Mouse (Mus musculus) kidney, embryonic 16.5 days (tissue): ENCODE measurements around the gene Rnf216. TPM values are rescaled to one million over a fixed set of nuclear protein-coding genes. Genes with fewer than 3 reads are reported as not detected.

Experiments
- ATAC-seq: fragments of 200-750 bp; cut with Nextera tagmentation; 2 replicates; pipeline ENCODE4 v1.8.0; 2017; ENCODE audit warnings: moderate TSS enrichment; ENCODE audit not compliant: low FRiP score, low TSS enrichment
- H3K27ac ChIP-seq: fragments of 300-500 bp; sonication (generic); 2 replicates; pipeline ENCODE4 v1.5.1; 2014; ENCODE audit warnings: low read length
- H3K27me3 ChIP-seq: fragments of 300-500 bp; sonication (generic); 2 replicates; pipeline ENCODE4 v1.6.1; 2014; ENCODE audit warnings: low read length, control low read depth, mixed read lengths; ENCODE audit not compliant: insufficient read depth
- H3K36me3 ChIP-seq: fragments of 300-500 bp; sonication (generic); 2 replicates; pipeline ENCODE4 v1.6.1; 2014; ENCODE audit warnings: low read length, control low read depth, mixed read lengths; ENCODE audit not compliant: insufficient read depth
- H3K4me1 ChIP-seq: fragments of 300-500 bp; sonication (generic); 2 replicates; pipeline ENCODE4 v1.6.1; 2014; ENCODE audit warnings: low read length, control low read depth, mixed read lengths; ENCODE audit not compliant: insufficient read depth
- H3K4me2 ChIP-seq: fragments of 300-500 bp; sonication (generic); replicated peaks from 2 replicates; pipeline ENCODE4 v1.6.1; 2014; ENCODE audit warnings: low read depth, low read length
- H3K4me3 ChIP-seq: fragments of 300-500 bp; sonication (generic); 2 replicates; pipeline ENCODE4 v1.5.1; 2014; ENCODE audit warnings: mild to moderate bottlenecking, low read length
- H3K9ac ChIP-seq: fragments of 300-500 bp; sonication (generic); replicated peaks from 2 replicates; pipeline ENCODE4 v1.6.1; 2014; ENCODE audit warnings: low read length
- H3K9me3 ChIP-seq: fragments of 300-500 bp; sonication (generic); 2 replicates; pipeline ENCODE4 v1.6.1; 2016; ENCODE audit warnings: low read length, control low read depth
- WGBS: fragments of 180-500 bp; shearing (Covaris S2); extraction: QIAGEN DNeasy Blood & Tissue Kit; methylation state at CpG from one replicate; pipeline ENCODE4 v1.1.7; 2014; 5-methylcytosine and 5-hydroxymethylcytosine counted together
- polyA plus RNA-seq: library from polyadenylated mRNA; unstranded; fragments of >200 nt; fragmentation: Nextera tagmentation; extraction: Ambion mirVana; gene quantifications from 2 replicates; pipeline ENCODE4 v1.2.1, GENCODE M21; 2015

The Rnf216 gene
- polyA plus RNA-seq, result 39.4 and 46.2 TPM in 2 replicates

DNA sequence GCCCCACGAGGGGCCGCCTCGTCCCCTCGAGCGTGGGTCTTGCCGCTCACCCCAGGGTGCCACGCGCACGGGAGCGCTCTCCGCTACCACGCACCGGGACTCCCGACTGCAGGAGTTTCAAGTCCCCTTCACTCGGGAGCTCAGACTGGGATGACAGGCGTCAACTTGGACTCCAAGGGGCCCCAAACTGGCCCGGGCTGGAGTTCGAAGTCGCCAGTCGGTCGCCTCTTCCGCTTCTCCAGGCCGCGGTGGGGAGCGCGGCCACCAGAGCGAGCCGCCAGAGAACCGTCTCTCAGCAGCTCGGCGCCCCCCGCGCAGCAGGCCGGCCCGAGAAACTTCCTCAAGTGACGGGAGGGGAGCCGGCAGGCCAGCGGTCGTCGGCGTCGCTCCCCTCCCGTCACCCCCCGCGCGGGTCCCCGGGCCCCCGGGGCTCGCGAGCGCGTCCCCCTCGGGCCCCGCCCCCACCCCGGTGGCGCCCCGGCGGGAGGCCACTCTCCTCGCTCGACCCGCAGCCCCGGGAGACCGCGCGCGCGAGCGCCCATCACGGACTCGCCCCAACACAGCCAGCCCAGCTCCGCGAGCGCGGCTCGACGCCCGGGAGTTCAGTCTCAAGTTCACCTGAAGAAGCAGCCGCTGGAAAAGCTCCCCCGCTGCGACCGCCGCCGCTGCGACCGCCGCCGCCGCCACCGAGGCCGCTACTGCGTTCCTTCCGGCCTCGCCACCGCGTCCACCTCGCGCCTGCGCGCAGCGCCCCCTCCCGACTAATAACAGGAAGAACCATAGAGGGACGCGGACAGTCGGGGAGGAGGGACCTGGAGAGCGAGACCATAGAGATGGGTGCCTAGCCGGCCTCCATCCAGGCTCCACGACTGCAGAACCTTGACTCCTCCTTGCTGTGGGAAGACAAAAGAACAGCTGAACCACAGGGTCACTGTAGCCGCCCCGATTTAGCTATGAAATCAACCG, at the start of gene Rnf216:
Gene Rnf216 (minus strand): TSS at position 714 of the 966 bp plus-strand sequence.
- Histone ChIP-seq H3K4me3 (peak within 1 kb of the TSS; percentile 81), H3K9ac (peak within 1 kb of the TSS; percentile 89), H3K9me3 (0 out of 2 replicates have a peak, but pooled peaks cover 2% of the 10 kb centered on the region), H3K27me3 (no peaks in the 10 kb centered on the region), H3K4me1 (peaks cover 9% of the 10 kb centered on the region), H3K27ac (peak within 1 kb of the TSS; percentile 91), H3K4me2 (peak within 1 kb of the TSS; percentile 88), H3K36me3 (no peaks in the 10 kb centered on the region)
- 1% methylated on average over 106 of the region's 110 CpGs for WGBS
- ATAC-seq, result peak; percentile 96

DNA sequence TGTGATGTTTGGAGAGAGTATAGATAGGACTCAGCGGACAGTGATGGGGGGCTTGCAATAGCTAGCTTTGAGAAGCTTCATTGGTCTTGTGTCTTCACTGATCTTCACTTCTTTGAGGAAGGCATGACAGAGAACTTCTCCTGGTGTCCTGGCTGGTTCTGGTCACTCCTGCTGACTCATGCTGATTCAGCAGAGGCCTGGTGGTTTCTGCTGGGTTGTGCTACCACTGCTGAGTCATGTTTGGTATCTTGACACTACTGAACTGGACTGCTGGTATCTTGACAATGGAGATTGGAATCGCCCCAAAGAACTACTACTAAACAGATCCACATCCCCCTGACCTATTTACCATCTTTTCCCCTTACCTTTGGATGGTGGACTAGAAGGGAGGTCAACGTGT, 42.7 kb upstream of the Rnf216 start:
- 88% methylated on average over 3 of the region's 3 CpGs for WGBS
- ATAC-seq, result no peak
- H3K27ac ChIP-seq, result no peak overlapping the region

DNA sequence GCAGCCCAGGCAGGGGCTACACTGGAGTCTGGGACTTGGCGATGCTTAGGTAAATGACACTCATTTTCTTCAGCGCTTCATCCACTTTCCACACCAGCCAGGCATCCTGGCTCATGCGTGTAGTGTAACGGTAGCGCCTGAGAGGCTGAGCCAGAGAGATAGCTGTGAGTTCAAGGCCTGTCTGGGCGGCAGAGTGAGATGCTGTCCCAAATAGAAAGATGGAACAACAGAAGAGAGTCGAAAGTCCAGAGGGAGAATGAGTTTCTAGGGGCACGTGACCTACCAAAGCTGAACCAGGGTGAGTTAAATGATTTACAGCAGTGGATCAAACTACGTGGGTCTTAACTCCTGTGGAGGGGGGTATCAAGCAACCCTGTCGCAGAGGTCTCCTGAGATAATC, 41.0 kb upstream of the Rnf216 start:
- no peak overlapping the region for H3K4me3 ChIP-seq
- no peak overlapping the region for H3K4me2 ChIP-seq
- 0 out of 2 replicates have a peak, but pooled peaks cover 3% of the 10 kb centered on the region for H3K4me1 ChIP-seq
- peaks cover 25% of the 10 kb centered on the region for H3K27me3 ChIP-seq
- no peak for ATAC-seq
- H3K36me3 ChIP-seq, result no peaks in the 10 kb centered on the region
- H3K27ac ChIP-seq, result no peak overlapping the region
- peaks cover 13% of the 10 kb centered on the region for H3K9me3 ChIP-seq
- 81% methylated on average over 10 of the region's 10 CpGs for WGBS
- H3K9ac ChIP-seq, result no peak overlapping the region

More for the DNA sequence above, 42.7 kb upstream of the Rnf216 start:
- no peak overlapping the region for H3K9ac ChIP-seq
- H3K4me2 ChIP-seq, result no peak overlapping the region
- H3K4me3 ChIP-seq, result no peak overlapping the region
- no peaks in the 10 kb centered on the region for H3K36me3 ChIP-seq
- H3K27me3 ChIP-seq, result peaks cover 33% of the 10 kb centered on the region
- H3K4me1 ChIP-seq, result 0 out of 2 replicates have a peak, but pooled peaks cover 3% of the 10 kb centered on the region
- peaks cover 9% of the 10 kb centered on the region; the same call in 1 of the 2 replicates for H3K9me3 ChIP-seq

DNA sequence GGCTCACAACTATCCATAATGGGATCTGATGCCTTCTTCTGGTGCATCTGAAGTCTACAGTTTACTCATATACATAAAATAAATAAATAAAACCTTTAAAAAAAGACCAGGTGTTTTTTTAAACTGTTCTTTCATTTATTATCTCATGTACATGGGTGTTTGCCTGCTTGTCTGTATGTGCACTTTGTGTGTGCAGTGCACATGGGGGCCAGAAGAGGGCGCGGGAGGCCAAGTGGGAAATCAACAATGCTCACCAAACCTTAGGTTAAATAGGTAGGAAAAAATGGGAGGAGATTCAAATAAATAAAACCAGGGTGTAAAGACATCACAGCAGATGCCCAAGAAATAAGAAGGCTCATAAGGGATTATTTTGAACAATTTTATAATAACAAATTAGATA, 37.2 kb upstream of the Rnf216 start:
- H3K4me2 ChIP-seq, result no peak overlapping the region
- ATAC-seq, result no peak
- H3K9me3 ChIP-seq, result peaks cover 9% of the 10 kb centered on the region
- no peak overlapping the region for H3K4me3 ChIP-seq
- H3K27me3 ChIP-seq, result no peaks in the 10 kb centered on the region
- no peaks in the 10 kb centered on the region for H3K4me1 ChIP-seq
- H3K36me3 ChIP-seq, result no peaks in the 10 kb centered on the region
- no peak overlapping the region for H3K9ac ChIP-seq
- H3K27ac ChIP-seq, result no peak overlapping the region
- WGBS, result 84% methylated on average over 2 of the region's 2 CpGs

DNA sequence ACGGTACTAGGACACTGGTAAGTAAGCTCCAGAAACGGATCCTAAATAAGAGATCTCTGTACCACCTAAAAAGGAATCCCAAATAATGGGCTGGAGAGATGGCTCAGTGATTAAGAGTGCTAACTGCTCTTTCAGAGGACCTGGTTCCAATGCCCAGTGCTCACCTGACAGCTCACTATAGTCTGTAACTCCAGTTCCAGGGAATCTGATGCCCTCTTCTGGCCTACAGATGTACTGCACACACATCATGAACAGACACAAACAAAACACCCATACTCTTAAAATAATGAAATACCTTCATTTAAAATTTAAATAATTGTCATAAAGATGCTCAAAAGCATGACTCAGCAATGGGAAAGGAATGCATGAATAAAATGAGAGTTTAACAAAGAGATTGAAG, 36.7 kb upstream of the Rnf216 start:
- 92% methylated on average over 2 of the region's 2 CpGs for WGBS
- H3K9ac ChIP-seq, result no peak overlapping the region
- no peak overlapping the region for H3K27ac ChIP-seq
- no peak overlapping the region for H3K4me3 ChIP-seq
- H3K4me1 ChIP-seq, result no peaks in the 10 kb centered on the region
- H3K27me3 ChIP-seq, result no peaks in the 10 kb centered on the region
- H3K36me3 ChIP-seq, result no peaks in the 10 kb centered on the region
- ATAC-seq, result no peak
- H3K4me2 ChIP-seq, result no peak overlapping the region
- peaks cover 9% of the 10 kb centered on the region for H3K9me3 ChIP-seq

DNA sequence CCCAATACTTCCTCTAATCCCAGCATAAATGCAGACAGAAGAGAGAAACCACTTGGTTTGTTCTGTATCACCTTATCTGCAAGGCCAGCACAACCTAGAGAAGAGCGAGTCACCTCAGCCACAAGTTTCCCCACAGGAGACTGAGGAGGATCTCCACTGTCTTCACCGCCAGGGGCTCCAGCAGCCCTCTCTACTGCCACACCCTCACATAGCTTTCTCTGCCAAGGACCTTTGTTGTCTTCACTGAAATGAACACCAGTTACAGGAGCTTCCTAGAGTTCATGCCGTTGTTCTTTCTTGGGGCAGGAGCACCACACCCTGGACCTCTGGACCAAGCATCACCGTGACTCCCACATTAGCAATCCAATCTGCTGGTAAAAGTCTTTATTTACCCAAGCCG, 35.9 kb upstream of the Rnf216 start:
- H3K4me1 ChIP-seq, result no peaks in the 10 kb centered on the region
- no peak overlapping the region for H3K4me2 ChIP-seq
- no peaks in the 10 kb centered on the region for H3K27me3 ChIP-seq
- H3K36me3 ChIP-seq, result no peaks in the 10 kb centered on the region
- H3K9me3 ChIP-seq, result peaks cover 9% of the 10 kb centered on the region
- H3K4me3 ChIP-seq, result no peak overlapping the region
- no peak for ATAC-seq
- WGBS, result 82% methylated on average over 5 of the region's 5 CpGs
- H3K9ac ChIP-seq, result no peak overlapping the region
- no peak overlapping the region for H3K27ac ChIP-seq

DNA sequence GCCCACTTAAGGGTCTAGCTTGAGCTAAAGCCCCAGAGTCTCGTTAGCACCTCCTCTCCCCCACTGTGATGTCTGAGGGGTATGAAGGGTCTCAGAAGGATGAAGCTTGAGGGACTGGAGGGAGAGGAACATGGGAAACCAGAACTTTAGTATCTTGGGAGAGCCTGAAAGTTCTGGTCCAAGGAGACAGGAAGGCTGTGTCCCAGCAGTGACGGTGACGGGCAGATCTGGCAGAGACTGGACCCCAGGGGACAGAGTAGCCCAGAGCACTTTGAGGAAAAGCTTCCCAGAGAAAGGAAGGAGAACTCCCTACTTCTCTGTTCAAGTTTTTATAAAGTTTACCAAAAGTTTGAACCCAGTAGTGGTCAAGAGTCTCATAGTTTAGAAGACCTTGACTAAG, 34.7 kb upstream of the Rnf216 start, which contains the start of gene Olfr718-ps1:
Gene Olfr718-ps1 (minus strand): TSS at position 101 of the 400 bp plus-strand sequence.
- no peaks in the 10 kb centered on the region for H3K36me3 ChIP-seq
- WGBS, result 76% methylated on average over 3 of the region's 3 CpGs
- no peak within 1 kb of the TSS for H3K27ac ChIP-seq

DNA sequence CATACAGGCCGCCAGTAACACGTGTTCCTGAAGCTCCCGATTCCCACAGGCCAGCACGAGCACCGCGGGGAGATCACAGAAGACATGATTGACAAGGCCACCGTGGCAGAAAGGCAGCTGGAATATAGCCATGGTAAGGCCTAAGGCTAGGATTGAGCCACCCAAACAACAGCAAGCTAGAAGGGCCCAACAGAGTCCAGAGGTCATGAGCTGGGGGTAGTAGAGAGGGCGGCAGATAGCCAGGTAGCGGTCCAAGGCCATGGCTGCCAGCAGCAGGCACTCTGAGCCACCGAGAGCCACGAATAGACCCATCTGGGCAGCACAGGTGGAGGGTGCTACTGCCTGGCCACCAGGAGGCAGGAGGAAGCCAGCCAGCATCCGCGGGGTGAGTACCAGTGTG, 24.8 kb upstream of the Rnf216 start:
- no peaks in the 10 kb centered on the region for H3K27me3 ChIP-seq
- H3K9me3 ChIP-seq, result no peaks in the 10 kb centered on the region
- H3K9ac ChIP-seq, result no peak overlapping the region
- no peak for ATAC-seq
- H3K4me2 ChIP-seq, result no peak overlapping the region
- no peaks in the 10 kb centered on the region for H3K36me3 ChIP-seq
- no peak overlapping the region for H3K4me3 ChIP-seq
- no peak overlapping the region for H3K27ac ChIP-seq
- WGBS, result 91% methylated on average over 13 of the region's 13 CpGs
- H3K4me1 ChIP-seq, result no peaks in the 10 kb centered on the region

More for the DNA sequence above, 34.7 kb upstream of the Rnf216 start, which contains the start of gene Olfr718-ps1:
- Histone ChIP-seq H3K4me1 (no peaks in the 10 kb centered on the region), H3K4me3 (no peak within 1 kb of the TSS), H3K4me2 (no peak within 1 kb of the TSS), H3K9me3 (peaks cover 9% of the 10 kb centered on the region), H3K9ac (no peak within 1 kb of the TSS), H3K27me3 (no peaks in the 10 kb centered on the region)
- ATAC-seq, result no peak

DNA sequence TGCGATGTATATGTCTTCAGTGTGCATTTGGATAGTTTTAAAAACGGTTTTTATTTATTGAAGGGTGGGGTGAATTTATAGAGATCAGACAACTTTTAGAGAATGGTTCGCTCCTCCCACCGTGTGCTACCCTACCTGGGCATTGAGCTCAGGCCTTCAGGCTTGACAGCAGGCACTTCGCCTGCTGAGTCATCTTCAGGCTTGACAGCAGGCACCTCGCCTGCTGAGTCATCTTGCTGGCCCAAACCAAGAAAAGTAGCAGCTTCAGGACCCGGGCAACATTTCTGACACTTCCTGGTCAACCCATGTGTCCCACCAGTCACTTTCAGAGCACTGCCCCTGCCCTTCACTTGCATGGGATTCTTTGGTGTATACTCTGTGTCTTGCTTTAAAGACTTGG, 22.2 kb upstream of the Rnf216 start:
- no peaks in the 10 kb centered on the region for H3K9me3 ChIP-seq
- H3K4me3 ChIP-seq, result no peak overlapping the region
- no peak for ATAC-seq
- no peaks in the 10 kb centered on the region for H3K4me1 ChIP-seq
- H3K27ac ChIP-seq, result no peak overlapping the region
- no peak overlapping the region for H3K9ac ChIP-seq
- no peaks in the 10 kb centered on the region for H3K27me3 ChIP-seq
- no peak overlapping the region for H3K4me2 ChIP-seq
- no peaks in the 10 kb centered on the region for H3K36me3 ChIP-seq
- whole genome bisulfite sequencing, result 90% methylated on average over 7 of the region's 7 CpGs
